Mouse (Mus musculus) WW6 (cell line): ENCODE results near the gene Cwc25.
"Not testable (repeated sequence)": the region's sequence is repeated elsewhere in the genome, so short reads cannot be mapped to it uniquely, and the experiment has no call there.

ENCODE experiments used
- DNase-seq: peaks from one replicate; pipeline ENCODE4 v3.0.0-alpha.2; 2013; ENCODE audit warnings: low read depth, low spot score

Gene Cwc25

GRCm38 (mm10) chr11:97801409-97802193, 35.2 kb upstream of the Cwc25 start:
- DNase-seq, result peak; percentile 67

- no peak for DNase-seq
These were observed 34.5 kb upstream of the Cwc25 start for GRCm38 (mm10) chr11:97800691-97801408.

GRCm38 (mm10) chr11:97799994-97800690, 33.8 kb upstream of the Cwc25 start:
- no peak for DNase-seq

GRCm38 (mm10) chr11:97799146-97799993, 33.0 kb upstream of the Cwc25 start:
- DNase-seq, result peak; percentile 61

DNA sequence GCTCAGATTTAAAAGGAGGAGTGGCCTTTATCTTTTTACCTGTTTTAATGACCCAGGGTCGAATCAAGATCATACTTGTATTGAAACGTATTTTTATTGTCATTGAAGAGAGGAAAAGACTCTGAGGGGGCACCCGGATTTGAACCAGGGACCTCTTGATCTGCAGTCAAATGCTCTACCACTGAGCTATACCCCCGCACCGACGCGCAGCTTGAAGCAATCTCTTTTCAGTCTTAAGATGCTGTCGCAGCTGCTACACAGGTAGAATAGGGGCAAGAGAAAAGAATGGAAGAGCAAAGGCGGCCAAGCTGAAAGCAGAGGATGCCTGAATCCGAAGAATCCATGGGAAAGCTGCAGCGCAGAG, 32.4 kb upstream of the Cwc25 start, which contains the start of gene Lasp1:
Gene Lasp1 (plus strand): TSS at position 219 of the 364 bp plus-strand sequence.
- peak; percentile 87 for DNase-seq

DNA sequence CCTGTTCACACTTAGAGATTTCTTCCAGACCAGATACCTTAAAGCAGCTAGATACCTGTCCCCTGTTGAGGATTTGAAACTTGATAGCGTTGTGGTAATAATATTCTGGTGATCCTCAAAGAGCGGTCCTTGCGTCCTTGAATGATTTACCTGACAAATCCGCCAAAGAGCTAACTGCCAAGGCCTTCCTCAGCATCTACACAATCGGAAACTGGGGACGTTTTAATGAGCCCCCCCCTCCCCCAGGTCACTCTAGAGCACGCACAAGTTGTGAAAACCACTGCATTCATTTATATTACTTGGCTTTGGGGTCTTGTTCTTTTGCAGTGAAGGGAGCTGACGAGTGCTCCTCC, 31.7 kb upstream of the Cwc25 start:
- no peak for DNase-seq

- DNase-seq, result no peak
These were observed 31.2 kb upstream of the Cwc25 start for GRCm38 (mm10) chr11:97797369-97798082.

- no peak for DNase-seq
These were observed 30.6 kb upstream of the Cwc25 start for GRCm38 (mm10) chr11:97796910-97797309.

- no peak for DNase-seq
These were observed 26.8 kb upstream of the Cwc25 start for GRCm38 (mm10) chr11:97793165-97793564.

DNA sequence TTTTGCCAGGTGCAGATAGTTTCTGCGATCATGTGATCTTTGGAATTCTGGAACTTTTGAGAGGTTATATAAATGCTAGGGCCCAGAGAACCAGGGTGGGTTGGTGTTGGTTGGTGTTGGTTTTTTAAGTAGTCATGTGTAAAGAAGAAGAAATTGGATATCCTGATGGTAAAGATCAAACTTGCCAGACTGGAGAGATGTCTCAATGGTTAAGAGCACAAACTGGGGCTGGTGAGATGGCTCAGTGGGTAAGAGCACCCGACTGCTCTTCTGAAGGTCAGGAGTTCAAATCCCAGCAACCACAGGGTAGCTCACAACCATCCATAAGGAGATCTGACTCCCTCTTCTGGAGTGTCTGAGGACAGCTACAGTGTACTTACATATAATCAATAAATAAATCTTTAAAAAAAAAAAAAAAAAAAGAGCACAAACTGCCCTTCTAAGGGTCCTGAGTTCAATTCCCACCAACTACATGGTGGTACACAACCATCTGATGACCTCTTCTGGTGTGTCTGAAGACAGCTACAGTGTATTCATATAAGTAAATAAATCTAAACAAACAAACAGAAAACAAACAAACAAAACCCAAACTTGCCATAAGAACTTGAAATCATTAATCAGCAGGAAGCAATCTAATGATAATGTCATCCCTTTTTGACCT, 24.6 kb upstream of the Cwc25 start:
- not testable (repeated sequence) for DNase-seq

DNA sequence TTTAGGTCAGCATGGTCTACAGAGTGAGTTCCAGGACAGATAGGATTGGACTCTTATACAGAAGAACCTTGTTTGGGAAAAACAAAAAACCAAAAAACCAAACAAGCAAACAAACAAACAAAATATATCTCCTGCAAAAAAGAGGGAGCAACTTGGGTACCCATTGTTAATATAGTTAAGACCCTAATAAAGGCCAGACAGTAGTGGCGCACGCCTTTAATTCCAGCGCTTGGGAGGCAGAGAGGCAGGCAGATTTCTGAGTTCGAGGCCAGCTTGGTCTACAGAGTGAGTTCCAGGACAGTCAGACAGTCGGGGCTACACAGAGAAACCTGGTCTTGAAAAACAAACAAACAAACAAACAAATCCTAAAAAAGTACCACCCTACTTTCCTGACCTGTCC, 23.4 kb upstream of the Cwc25 start:
- no peak for DNase-seq

- no peak for DNase-seq
These were observed 21.6 kb upstream of the Cwc25 start for GRCm38 (mm10) chr11:97787961-97788360.

GRCm38 (mm10) chr11:97782564-97782895, 16.2 kb upstream of the Cwc25 start:
- no peak for DNase-seq

- DNase-seq, result peak; percentile 98
These were observed 15.6 kb upstream of the Cwc25 start, which contains the start of gene Rpl23 for GRCm38 (mm10) chr11:97781832-97782563. TSS of gene Rpl23 (minus strand) at chr11:97782437.

DNA sequence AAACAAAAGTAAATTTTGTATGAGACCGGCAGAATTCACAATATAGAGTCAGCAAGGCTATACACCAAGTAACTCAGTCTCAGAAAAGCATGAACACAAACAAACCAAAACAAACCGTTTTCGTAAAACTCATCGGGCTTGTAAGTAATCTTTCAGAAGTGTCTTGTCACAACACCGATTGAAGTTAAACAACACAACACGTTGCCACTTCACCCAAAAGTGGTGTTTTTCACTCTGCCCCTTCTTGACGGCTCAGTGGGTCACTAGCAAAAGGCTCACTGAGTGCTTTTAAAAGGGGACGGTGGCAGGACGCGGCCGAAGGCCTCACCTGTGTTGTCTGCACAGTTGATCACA, 15.1 kb upstream of the Cwc25 start:
- DNase-seq, result no peak

- no peak for DNase-seq
These were observed 13.8 kb upstream of the Cwc25 start for GRCm38 (mm10) chr11:97779968-97780701.

GRCm38 (mm10) chr11:97778918-97779317, 12.6 kb upstream of the Cwc25 start:
- no peak for DNase-seq

DNA sequence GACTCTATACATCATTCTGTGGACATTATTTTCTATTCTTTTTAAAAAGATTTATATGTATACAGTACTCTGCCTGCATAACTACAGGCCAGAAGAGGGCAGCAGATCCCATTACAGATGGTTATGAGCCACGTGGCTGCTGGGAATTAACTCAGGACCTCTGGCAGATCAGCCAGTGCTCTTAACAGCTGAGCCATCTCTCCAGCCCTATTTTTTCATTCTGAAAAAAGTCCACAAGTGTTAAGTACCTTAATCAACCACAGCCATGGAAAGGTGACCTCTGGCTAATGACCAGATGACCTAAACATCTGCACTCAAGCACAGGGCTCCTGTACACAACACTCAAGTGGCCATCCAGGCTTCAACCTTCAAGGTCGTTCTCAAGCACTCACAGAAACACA, 10.8 kb upstream of the Cwc25 start:
- no peak for DNase-seq

- no peak for DNase-seq
These were observed 10.3 kb upstream of the Cwc25 start for GRCm38 (mm10) chr11:97776497-97777128.
